Mouse (Mus musculus) 3T3-L1 (cell line): ENCODE results near the gene Usp8.

ENCODE experiments used
- DNase-seq: peaks from one replicate; pipeline ENCODE4 v3.0.0-alpha.2; 2015; ENCODE audit warnings: low read depth, low spot score

The Usp8 gene

DNA sequence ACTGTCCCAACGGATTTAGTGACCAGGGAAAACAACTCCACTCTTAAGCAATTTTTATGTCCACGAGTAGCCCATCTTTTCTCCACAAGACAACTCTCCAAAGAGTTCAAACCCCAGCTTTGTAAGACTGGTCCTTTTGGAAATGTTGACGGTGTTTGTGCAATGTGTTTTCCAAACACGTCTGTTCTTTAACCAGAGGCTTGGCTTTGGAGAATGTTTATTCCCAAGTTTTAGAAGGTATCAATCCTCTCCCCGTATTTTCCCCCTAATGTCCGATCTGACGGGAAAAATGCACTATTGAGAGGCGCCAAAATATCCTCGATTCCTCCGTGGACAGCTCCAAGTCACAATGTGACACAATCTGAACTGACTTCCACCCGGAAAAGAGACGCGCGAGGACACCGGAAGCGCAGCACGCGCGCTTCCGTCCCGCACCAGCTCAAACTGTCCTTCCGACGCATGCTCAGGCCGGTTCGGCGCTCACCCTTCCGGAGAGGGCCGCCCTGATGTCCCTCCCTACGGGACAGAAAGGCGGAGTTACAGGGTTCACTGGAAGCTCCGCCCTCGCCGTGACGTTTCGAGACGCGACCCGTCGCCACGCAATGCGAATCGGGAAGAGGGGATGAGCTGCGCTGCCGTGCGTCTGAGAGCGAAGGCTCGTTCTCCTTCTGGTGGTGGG is at the start of gene Usp8:
Usp8 (plus strand) TSS at position 570 of the 679 bp plus-strand sequence.
- peak; percentile 99 for DNase-seq

DNA sequence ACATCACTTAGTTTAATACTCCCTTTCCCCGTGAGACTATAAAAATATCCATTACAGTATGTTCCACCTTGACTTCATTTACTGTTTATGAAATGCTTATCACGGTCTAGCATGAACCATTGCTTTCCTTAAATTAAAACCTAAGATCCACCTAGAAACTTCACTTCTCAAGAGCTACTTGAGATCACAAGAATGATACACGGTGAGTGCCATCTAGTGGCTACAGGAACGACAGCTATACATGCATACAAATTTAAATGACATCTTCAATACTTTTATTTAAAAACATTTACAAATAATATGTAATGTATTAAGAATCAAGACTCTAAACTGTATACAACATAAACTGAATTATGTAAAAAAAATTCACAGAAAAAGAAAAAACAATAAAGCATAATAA is 43.6 kb upstream of the Usp8 start:
- DNase-seq: peak; percentile 80

DNA sequence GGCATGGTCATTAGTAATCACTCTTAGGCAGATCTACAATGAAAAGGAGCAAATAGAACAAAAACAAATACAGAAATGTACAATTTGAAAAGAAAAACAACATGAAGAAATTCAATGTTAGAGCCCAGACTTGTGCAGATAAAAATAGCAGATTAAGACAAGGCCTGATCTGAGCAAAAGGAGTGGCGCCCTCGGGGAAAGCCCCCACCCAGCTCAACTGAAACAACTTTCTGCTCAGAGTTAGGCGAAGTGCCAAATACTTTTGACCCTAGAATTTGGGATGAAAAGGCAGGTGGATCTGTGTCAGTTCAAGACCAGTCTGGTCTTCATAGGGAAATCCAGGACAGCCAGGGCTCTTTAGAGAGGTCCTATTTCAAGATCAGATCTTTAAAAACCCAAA is 41.1 kb upstream of the Usp8 start:
- no peak for DNase-seq

DNA sequence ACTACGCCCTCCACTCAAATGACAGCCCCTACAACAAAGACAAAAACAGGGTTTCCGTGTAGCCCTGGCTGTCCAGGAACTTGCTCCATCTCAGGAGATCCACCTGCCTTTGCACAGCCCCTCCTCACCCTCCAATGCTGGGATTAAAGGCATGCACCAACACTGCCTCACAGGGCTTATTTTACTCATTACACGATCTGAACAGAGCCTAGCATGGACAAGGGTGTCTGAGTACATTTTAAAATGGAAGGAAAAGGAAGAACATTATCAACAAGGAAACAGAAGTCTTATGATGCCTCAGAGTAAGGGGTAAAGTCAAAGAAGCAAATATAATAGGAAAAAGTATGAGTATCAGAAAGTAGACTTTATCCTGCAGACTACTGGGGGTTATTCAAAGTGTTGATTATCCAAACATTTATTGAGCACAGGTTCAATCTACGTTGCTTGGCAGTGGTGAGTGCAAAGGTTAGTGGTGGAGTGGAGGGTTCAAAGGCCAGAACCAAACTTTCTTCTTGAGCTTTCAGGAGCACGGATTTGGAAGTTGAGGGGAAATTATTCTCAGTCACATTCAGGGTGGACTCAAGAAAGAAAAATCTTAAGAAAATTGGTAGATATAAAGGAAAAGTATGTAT is 38.4 kb upstream of the Usp8 start:
- DNase-seq: no peak

DNA sequence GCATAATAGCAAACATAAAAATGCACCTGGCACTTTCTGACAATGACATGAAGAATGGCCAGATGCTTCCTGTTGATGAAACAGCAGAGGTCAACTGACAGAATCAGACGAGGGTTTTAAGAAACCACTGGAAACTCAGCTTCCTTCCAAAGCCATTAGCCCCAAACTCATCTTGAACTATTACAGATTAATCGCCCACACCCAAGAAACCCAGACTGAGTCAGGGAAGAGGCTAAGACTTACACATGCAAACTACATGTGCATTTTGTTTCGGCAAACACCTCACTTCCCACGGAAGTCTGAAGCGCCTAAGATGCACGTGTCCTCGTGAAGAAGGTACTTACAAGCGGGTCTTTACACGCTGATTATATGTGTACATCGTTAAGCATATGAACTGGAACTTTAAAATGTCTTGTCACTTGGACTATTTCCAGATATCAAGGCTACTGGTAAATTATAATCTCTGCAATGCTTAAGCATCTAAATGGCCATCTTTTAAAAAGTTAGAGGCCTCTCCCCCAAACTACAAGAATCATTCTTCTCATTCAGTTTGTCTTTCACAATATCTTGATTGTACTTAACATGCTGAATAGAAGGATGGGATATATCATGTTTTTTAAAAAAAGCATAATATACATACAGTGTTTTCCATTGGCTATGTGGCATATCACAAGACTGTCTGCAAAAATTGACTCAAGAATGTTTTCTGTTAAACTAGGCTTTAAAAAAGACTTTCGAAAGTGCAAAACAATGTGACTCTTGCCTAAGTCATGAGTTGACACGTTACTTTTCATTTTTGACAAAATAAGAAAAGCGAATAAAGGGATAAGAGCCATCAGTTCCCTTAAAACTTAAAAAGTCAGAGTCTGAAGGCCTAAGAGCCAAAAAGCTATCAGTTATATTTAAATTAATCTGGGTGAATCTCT is 33.5 kb upstream of the Usp8 start:
- peak; percentile 19 for DNase-seq

DNA sequence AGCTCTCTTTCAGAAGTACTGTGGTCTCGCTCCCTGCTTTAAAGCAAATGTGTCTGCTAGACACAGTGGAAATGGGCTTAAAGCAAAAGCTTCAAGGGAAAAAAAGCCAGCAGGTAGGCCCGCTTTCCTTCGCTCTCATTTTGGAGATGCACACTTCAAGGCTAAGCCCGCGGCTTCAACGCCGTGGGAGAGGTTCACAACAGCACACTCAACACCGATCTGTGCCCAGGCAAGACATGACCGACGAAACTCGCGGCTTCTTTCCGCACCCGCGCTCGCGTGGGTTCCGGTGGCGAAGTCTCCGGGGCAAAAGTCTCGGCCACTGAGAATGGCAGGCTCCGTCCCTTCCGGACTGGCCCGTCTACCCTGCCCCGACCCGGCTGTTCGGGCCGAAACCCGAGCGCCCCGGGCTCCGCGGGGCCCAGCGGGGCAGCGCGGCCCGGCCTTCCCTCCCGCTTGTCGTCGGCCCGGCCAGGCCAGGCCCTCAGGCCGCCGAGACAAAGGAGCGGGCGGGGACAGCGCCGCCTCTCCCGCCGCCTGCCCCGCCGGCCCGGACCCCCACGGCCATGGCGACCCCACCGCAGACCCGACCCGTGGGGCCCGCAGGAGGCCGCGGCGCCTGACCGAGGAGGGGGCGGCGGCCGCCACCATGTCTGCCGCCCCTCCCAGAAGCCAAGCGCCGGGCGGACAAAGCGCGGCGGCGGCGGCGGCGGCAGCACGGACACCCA is 32.5 kb upstream of the Usp8 start:
- DNase-seq: peak; percentile 59

DNA sequence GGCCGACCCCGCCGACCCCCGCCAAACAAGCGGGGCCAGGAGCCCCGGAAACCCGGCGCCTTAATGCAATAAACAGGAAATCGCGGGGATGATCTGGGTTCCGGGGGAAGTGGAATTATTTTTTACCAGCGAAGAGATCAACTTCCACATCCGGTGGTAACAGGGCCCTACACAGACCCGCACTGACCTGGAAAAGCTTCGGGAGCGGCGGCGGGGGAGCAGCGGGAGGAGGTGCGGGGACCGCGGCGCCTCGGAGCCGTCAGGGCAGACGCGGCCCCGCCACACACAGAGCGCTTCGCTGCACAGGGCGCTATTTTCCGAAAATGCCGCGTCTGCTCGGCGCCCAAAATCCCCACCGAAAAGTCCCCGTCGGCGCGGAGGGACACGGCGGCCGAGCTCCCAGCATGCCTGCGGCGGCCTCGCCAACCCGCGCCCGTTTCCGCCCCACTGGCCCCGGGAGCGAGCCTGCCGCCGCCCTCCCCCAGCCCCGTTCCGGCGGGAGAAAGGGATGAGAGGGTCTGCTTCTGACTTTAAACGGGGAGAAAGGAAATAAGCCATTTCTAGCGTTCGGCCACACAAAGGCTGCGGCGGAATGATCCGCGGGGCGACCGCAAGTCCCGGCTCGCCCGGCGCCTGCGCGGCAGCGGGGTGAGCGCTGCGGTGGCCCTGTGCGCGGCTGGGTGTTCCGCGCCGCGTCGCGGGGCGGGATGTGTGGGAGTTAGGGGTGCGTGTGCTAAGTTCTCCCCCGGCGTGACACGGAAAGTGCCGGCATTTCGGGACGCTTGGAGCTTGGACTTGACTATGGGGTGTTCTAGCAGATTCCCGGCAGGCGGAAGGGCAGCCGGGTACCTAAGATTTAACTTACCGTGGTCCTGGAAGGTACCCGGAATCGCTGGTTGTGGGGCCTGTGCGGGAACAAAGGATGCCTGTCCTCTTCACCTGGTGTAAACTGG is 31.7 kb upstream of the Usp8 start:
- peak; percentile 85 for DNase-seq

DNA sequence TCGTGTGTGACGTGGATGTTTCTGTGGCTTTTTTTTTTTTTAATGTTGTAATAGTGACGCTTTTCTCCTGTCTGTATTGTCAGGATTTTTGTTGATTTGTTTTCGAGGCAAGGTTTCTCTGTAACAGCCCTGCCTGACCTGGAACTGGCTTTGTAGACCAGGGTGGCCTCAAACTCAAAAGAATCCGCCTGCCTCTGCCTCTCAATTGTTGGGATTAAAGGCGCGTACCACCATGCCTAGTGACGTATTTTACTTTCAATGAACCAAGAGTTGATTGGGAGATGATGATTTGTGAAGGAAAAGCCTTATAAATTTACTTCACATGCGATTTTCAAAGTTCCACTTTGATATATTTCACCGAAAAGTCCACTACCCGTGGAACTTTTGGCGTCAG is 31.0 kb upstream of the Usp8 start, which contains the start of gene Gabpb1:
Gabpb1 (minus strand) TSS at position 216 of the 394 bp plus-strand sequence.
- no peak for DNase-seq

DNA sequence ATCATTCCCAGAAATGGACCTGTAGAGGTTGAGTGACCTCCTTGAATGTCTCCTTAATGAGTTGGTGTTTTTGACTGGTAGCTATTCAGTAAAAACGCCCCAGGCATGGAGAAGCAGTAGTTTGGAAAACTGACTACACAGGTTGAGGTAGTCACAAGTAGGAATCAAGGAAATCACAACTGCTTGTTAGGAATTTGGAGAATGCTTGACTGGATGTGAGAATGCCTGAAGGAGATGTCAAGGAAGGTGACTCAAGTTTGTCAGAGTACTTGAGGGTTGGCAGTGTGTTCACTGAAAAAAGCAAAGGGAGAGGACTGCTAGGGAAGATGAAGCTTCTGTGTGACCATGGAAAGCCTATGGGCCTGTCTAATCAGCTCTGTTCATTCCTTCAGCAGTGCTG is 29.8 kb upstream of the Usp8 start:
- peak; percentile 67 for DNase-seq

DNA sequence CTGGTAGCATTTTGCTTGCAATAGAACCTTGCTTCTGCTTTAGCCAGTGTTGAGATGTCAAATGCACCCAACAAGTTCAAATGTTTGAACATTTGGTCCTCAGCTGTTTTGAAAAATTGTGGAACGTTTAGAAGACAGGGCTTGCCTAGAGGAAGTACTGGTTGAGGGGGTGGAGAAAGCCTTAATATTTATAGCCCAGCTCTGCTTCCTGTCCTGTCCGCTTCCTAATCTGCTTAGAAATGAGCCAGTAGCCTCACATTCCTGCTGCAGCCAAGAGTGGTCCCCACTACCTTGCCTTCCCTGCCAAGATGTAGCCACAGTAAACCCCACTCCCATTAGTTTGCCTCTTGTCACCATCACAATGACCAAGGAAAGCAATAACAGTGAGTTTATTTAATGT is 24.8 kb upstream of the Usp8 start:
- DNase-seq: no peak

DNA sequence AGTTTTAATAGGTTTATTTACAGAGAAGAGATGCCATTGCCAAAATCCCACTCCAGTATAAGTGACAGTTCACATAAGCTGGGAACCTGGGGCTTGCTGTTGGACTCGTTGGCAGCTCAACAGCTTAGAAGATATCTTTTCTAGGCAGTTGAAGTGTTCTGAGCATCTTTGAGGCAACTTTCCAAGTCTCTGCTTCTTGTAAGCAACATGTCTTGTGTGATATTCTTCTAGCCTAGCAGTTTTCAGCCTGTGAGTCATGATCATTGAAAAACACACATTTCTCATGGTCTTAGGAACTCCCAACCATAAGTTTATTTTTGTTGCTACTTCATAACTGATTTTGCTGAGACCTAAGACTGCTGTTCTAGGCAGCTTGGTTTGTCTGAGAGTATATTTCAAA is 24.2 kb upstream of the Usp8 start:
- no peak for DNase-seq

DNA sequence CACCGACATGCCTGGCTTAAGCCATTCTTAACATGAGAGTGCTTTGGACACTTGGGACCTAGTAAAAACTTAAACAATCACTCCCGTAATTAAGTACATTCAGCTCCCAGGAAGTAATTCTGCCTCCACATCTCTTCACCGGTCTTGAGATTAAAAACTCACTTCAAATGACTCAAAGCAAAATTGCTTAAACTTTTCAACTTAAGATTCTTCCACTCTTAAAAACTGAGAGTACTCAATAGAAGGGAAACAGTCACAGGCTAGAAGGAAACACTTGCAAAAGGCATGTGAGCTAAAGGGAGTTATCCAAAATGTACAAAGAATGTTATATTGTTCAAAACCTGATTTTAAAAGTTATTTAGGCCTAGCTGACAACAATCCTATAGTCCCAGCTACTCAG is 15.8 kb upstream of the Usp8 start:
- DNase-seq: no peak

DNA sequence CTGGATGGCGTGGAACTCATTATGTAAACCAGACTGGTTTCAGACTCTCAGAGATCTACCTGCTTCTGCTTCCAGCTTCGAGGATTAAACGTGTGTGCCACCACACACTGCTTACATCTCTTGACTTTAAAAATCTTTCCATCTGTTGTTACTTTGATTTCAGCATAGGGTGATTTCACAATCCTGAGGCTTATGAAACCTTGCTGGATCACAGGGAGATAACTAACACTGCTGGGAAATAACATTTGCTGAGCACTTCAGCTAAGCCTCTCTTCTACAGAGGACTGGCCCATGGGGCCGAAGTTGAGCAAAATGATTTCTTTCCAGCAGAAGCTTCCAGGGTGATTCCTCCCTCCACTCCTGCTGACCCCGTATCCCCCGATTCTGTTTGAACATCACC is 11.8 kb upstream of the Usp8 start:
- DNase-seq: peak; percentile 53

DNA sequence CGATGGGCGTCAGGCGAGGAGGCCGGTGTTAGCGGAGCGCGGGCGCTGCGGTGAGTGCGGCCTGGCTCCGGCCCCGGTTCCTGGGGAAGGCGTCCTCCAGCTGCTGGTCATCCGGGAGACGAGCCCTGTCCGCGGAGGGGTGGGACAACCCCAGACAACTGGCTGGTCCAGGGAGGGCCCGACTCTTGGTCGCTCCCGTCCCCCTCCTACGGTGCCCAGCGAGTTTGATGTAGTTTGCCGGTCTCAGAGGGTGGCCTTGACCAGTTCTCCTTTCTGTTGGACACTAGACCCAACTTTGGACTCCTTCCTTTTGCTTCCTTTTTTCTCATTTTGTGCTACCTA is 281 bp downstream of the Usp8 start:
- no peak for DNase-seq

DNA sequence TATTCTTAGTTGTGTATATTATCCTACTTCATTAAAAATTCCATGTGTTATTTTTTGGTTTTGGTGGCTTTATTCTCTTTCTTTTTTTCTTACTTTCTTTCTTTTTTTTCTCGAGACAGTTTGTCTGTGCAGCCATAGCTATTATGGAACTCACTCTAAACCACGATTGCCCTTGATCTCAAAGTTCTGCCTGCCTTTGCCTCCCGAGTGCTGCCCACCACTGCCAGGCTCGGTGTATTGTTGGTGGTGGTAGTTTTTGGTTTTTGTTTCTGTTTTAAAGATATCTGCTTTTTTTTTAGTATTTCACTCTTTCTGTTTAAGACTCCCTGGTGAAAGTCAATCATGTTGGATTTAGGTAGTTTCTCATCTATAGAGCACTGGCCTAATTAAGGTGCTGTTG is 1.2 kb downstream of the Usp8 start:
- DNase-seq: no peak

DNA sequence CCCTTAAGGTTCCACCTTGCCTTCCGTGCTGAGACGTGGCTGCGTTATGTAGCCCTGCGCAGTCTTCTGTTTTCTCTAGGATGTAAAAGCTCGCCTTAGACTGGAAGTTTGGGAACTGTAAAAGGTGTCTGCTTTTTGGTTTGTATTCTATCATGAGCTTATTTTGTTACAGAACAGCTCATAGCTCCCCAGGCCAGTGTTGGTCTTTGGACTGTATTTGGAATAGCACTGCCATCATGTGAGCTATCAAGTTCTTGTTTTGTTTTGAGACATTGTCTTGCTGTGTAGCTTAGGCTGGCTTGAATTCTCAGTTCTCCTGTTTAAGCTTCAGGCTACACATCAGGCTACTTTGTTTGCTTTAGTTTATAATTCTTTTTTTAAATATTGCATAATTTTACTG is 5.4 kb downstream of the Usp8 start:
- no peak for DNase-seq

DNA sequence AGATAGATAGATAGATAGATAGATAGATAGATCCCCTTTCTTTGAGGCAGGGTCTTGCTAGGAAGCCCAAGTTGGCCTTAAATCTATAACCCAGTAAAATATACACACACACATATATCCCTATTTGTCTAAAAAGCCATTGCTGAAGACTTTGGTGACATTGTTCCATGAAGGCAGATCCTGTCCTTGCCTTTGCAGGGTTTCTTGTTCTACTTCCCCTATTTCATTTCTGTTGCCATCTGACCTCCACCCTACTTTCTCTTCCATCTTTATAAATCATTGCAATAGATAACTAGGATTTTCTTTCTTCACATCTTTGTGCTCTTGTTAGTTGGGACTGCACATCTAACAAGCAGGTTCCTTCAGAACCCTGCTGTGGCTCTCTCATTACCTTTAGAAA is 5.8 kb downstream of the Usp8 start:
- no peak for DNase-seq

DNA sequence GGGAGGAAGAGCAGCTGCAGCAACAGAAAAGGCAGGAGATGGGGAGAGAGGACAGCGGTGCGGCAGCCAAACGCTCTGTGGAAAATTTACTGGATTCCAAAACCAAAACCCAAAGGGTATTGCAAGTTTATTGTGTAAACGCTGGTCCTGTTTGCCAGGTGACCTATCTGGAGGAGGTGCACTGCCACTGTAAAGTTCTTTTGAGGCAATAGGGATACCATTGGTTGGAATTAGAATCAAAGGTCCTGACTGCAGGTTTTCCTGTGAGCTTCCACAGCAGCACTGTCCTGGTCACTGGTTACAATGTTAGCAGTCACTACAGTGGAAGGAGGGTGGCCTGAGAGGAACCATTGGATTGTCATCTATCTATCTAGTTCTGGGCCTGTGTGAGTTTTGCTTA is 22.1 kb downstream of the Usp8 start:
- DNase-seq: no peak

DNA sequence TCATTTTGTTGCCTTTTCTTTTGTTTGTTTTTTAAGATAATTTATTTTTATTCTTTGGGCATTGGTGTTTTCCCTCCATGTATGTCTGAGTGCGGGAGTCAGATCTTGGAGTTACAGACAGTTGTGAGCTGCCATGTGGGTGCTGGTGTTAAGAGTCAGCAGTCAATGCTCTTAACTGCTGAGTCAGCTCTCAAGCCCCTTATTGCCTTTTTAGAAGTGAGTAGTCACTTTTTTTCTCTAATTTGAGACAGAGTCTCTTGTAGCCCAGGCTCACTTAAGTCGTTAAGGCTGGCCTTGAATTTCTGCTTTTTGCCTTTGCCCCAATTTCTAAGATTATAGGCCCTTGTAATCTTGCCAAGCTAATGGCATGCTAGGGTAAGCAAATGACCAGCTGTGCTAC is 23.4 kb downstream of the Usp8 start:
- no peak for DNase-seq

DNA sequence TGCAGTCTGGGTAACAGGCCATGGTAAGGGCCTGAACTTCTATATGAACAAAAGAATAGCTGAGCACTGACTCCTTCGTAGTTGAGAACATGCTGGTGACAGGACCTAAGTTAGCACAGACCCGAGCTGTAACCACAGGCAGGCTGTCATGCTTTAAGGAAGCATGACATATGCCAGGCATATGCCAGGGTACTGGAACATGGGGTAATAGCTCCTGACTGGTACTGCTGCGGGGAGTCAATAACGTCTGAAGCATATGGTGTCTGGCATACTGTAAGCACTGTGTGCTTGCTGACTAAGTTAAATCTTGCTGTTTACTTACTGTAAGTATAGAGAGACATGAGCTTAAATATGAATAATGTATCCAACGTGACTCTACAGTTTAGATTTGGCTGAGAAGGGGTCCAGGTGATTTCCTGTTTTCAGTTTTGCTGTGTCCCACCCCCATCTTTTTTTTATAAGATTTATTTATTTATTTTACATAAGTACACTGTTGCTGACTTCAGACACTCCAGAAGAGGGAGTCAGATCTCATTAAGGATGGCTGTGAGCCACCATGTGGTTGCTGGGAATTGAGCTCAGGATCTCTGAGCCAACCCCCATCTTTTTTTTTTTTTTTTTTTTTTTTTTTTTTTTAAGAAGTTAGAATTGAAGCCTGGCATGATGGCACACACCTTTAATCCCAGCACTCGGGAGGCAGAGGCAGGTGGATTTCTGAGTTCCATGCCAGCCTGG is 28.4 kb downstream of the Usp8 start:
- DNase-seq: no peak
